Mouse (Mus musculus): ENCODE data around the gene Gpsm1.

The Gpsm1 gene

GRCm38 (mm10) chr2:26311936-26312335 is 3.4 kb upstream of the Gpsm1 start:
- DNase-seq (ENCODE audit: low spot score in 2 of 2): no peak

GRCm38 (mm10) chr2:26312812-26313211 is 2.5 kb upstream of the Gpsm1 start:
- DNase-seq (ENCODE audit: low spot score in 2 of 2): peak; percentile 72 to 80

DNA sequence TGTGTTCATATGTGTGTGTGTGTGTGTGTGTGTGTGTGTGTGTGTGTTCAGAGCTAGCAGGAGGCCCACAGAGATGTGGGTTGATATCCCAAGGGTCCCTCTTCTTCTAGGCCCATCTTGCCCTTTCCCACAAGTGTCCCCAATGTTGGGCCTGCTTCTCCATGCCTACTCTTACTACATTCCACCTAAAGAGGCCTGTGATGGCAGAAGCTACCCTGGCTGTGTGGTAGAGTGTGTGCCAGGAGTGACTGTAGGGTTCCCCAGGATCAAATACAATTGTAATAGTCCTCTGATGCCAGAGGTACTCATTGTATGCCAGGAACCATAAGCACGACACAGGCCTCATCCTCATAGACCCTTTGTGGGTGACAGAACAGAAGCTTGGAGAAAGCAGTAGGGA is 1.9 kb upstream of the Gpsm1 start:
- DNase-seq (ENCODE audit: low spot score in 2 of 2): no peak

DNA sequence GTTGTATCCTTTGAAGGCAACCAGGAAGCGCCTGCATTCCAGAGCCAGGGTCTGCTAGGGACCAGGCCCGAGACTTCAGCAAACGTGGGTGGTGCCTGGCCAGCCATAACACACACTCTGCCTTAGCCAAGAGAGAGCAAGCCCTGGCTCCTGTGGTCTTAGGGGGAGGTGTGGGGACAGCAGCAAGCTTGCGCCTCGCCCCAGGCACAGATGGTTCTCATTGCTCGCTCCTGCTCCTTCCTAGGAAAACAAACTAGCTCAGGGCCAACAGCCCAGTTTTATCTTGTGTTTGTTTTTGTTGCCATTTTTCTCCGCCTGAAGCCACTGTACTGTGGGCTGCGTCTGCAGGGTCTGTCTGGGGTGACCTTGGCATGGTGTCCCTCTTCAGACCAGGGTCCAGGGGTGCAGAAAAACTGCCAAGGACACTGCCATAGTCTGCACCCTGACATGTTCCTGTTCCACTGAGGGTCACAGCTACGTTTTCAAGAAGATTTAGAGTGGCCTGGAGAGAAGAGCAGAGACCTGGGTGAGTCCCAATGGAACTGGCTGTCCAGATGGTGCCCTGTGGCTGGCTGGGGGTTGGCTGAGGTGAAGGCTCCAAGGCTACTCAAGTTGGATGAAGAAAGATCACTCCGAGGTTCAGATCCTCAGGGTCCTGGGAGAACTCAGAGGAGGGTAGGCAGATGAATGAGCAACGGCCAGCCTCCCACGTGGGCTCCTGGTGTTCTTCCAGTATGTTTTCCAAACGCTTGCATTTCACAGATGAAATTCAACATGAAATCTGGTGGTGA is 839 bp upstream of the Gpsm1 start:
- no peak for DNase-seq (ENCODE audit: low spot score in 2 of 2)

DNA sequence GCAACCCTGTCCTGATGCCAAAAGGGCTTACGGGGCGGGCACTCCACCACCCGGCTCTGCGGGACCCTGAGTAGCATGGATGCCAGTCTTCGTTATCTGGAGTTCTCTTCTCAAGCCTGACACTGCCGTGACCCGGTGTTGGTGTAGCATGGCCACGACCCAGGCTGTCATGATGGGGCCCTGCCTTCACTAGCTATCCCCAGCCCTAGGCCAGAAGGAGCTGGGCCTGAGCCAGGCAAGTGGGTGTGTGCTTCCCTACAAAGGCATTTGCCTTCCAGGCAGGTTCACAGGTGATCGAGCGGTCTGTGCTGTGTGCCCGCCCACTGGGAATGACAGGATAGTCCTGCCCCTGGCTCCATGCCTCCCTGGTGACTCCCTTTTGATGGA is 603 bp downstream of the Gpsm1 start:
- no peak for DNase-seq (ENCODE audit: low spot score in 2 of 2)

DNA sequence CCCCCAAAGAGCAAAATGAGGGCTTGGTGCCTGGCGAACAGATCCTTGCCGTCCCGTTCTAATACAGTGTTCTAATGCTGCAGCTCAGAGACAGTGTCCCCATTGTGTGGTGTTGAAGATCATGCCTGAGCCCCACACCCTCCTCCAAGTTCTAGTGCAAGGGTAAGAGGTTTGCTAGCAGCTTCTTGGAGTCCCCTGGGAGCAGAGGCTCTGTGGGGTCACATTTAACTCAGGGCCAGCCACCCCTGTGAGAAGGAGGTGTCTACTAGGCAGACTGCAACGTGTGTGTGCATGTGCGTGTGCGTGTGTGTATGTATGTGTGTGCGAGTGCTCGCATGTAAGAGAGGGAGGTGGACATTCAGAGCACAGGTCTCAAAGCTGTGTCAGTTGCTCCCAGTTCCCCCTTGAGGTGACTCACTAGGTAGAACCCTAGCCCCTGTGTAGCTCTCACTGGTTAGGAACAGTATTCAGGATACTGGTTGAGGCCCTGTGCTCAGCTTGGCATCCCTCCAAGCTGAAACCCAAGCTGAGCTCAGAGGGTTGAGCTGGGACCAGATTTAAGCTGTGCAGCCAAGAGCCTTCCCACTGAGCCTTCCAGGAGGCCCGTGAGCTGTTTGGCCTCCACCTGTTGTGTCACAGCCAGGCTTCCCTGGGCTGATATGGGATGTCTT is 1.4 kb downstream of the Gpsm1 start:
- DNase-seq (ENCODE audit: low spot score in 2 of 2): no peak

- DNase-seq (ENCODE audit: low spot score in 2 of 2): no peak
Observed at GRCm38 (mm10) chr2:26317371-26317770, 2.1 kb downstream of the Gpsm1 start.

DNA sequence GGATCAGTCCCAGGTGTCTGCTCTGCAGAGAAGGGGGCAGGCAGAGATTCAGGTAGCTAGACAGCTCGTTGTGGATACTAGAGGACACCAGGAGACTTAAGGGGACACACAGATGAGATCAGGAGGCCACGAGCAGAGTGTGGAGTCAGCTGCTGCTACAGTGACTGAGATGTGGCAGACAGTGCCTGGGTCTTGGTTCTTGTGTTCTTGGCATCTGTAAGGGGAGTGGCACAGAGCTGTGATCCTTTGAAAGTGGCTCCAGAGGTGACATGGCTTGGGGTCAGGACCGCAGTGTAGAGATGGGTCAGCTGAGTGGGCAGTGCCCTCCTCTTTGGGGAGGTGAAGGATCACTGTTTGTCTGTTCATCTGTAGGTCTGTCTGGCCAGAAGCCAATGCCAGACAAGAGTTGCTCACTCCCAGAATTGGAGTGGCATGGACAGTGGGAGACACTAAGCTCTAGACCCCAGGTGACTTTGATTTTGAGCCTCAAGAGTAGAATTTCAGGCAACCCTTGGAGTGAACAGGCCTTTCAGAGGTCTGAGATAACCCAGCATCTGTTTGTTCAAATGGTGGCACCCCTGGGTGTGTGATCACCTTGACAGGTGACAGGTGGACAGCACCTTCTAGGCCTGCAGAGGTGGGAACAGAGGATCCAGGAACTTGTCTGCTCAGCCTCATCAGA is 2.8 kb downstream of the Gpsm1 start:
- DNase-seq (ENCODE audit: low spot score in 2 of 2): no peak

- no peak for DNase-seq (ENCODE audit: low spot score in 2 of 2)
Observed at GRCm38 (mm10) chr2:26319109-26319508, 3.8 kb downstream of the Gpsm1 start.

DNA sequence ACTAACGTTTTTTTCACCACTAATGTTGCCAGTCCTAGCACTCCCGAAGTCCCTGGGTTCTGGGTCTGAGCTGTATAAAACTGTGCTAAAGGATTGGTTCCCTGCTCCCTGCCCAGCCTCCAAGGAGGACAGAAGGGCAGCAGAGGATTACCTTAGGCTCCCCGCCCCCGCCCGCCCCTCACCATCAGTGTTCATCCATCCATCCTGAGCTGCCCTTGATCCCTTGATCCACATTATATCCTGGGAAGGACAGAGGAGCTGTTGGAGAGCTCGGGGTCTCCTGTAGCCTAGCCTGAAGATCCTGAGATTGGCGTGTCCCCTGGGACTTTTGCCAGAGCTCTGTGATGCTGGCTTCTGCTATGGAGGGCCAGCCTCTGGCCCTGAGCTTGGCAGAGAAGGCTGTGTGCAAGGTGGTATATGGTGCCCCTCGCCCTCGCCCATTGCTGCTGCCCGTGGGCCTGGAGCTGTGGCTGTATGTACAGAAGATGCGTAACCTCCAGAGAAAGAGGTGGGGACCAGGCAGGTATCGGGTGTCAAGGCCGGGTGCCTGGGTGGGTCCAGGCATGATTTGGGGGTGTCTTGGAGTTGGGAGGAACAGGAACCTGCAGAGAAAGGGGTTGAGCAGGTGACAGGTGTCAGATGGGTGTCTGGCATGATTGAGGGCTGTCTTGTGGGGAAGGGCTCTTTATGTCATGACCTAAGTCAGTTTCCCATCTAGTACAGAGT is 4.4 kb downstream of the Gpsm1 start:
- DNase-seq (ENCODE audit: low spot score in 2 of 2): no peak

DNA sequence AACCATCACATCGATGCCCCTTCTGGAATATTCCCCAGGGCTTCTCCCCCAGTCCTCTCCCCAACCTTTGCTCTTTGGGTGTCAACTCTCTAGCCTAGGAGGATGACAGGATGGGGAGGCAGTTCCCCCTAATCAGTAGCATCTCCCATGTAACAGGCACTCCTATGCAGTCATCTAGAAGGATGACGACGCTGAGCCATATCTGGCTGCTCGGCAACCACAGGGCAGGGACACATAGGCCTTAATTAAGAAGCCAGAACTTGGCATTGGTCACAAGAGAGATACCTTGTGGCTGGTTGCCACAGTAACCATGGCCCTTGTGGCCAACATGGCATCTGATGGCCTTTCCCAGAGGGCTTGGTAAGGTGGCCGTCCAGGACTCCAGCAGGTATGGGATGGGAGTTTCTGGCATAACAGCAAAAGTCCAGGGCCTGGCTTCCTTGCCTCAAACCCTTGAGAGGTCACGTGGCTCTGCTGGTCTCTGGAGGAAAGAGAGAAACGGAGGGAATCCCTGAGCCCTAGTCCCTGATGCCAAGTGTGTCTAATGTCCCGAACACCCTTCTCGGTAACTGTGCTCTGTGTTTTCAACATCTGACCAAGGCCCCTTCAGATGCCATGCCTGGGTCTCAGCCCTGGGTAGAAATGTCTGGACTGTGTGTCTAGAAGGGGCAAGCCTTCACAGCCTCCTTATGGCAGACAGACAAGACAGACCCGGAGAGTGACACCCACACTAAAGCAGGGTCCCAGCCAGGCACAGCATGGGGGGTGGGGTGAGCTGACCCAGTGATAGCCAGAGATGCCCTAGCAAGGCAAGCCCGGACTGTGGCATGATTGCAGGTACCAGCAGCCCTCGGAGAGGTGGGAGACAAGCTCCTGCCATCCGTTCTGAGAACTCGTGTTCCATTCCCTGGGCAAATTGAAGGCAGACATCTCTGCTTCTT is 5.2 kb downstream of the Gpsm1 start:
- DNase-seq (ENCODE audit: low spot score in 2 of 2): no peak

DNA sequence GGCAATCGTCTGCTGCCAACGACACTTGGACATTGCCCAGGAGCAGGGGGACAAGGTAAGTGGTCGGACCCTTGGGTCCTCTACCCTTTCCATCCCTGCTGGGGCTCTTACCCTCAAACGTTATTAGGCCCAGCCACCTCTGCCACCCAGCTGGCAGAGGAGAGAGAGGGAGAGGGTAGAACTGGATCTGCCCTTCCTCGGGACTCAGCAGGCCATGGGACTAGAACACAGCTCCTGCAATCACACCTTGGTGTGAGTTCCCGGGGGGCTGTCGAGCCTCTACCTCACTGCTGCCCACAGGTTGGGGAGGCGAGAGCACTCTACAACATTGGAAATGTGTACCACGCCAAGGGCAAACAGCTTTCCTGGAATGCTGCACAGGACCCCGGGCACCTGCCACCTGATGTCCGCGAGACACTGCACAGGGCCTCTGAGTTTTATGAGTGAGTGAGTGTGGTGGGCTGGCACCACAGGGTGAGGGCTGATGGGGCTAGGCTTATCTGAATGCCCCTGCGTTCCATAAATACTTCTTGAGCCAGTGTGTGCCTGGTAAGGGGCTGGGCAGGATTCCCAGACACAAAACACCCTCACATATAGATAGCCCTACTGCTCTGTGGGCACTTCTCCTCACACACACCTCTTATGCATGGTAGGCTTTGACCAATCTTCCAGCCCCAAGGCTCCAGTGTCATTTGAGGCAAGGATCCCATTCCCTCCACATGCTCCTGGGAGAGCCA is 8.4 kb downstream of the Gpsm1 start:
- no peak for DNase-seq (ENCODE audit: low spot score in 2 of 2)

DNA sequence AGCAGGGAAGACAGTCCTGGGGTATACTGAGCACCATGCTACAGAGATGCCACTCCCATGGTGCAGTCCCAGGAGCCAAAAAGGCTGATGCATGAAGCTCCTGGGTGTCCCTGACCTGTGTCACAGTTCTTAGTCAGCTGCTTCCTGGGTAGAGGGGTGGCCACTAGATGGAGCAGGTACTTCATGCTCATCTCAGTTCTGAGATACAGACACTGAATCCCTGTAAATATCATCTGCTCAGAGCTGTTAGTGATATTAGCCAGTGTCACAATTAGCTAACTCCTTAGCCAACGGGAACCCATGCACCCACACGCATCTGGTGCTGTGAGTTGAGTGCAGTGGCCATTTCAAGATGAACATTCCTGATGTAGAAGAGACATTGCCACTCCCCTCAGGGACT is 9.6 kb downstream of the Gpsm1 start:
- no peak for DNase-seq (ENCODE audit: low spot score in 2 of 2)

DNA sequence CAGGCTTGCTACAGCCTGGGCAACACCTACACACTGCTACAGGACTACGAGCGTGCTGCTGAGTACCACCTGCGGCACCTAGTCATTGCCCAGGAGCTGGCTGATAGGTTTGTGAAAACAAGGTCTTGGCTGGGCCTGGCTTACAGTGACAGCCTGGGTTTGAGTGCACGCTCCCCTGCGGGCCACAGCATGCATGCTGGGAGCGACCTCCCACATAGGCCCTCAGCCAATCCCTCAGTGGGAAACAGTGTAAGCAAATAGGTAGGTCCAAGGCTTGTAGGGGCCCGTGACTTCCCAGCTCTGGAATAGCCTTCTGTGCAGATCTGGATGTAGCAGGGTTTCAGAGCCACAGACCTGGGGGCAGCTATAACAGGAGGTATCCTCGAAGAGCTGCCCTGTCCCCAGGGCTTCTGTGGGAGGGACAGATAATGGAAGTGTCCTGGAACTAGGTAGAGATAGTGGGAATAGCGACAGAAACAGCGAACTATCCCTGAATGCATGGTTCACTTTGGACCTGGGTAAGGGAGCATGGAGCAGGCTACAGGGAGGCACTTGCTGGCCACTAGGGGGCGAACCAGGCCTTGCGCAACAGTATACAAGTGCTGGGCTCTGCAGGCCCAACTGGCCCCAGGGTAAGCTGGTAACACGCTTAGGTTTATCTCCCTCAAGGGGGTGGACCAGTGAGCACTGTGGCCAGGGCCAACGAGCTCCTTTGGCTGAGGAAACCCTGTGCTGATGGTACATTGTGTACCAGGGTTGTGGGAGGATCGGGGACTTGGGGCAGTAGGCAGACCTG is 10.3 kb downstream of the Gpsm1 start:
- peak; percentile 34 to 43 for DNase-seq (ENCODE audit: low spot score in 2 of 2)

DNA sequence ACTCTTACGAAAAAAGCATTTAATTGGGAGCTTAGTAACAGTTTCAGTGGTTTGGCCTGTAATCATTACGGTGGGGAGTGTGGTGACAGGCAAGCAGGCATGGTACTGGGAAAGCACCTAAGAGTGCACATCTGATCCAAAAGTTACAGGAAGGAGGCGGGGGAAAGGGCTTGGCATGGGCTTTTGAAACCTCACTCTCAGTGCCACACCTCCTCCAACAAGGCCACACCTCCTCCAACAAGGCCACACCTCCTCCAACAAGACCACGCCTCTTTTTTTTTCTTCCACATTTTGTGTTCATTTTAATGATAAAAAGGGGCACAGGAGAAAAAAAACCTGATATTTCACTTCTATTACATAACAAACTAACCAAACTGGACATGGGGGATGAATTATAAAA is 12.5 kb downstream of the Gpsm1 start:
- peak; percentile 41 to 51 for DNase-seq (ENCODE audit: low spot score in 2 of 2)

DNA sequence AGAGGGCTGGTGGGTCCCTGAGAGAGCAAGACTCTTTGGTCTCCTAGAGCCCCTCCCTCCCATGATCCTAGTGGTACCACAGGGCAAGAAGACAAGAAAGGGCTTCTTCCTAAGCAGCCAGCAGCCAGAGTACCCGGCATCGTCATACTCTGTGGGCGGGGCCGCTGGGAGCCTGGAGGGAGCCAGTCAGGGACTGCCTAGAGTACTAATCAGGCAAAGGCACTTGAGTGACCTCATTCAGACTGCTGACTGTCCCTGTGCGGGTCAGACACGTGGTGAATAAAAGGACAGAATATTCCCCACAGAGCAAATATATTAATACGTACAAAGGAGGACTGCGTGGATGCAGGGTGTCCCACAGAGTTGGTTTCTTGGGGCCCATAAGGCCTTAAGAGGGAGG is 14.1 kb downstream of the Gpsm1 start:
- DNase-seq (ENCODE audit: low spot score in 2 of 2): no peak

DNA sequence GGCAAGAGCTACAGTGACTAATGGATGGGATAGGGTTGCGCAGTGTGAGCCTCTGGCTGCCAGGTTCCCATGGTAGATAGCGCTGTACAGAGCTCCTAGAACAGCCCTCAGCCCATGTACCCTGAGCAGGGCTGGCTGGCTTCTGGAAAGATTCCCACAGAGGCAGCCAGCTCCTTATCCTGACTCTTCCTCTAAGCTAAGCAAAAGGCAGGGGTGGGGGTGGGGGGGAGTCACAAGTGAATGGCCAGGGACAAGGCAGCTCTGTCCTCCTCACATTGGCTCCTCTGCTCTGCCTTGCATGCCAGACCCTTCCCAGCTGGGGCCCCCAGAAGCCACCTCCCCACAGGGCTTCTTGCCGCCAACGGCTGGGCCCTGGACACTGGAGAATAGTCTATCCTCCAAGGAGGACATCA is 14.7 kb downstream of the Gpsm1 start:
- DNase-seq (ENCODE audit: low spot score in 2 of 2): no peak

DNA sequence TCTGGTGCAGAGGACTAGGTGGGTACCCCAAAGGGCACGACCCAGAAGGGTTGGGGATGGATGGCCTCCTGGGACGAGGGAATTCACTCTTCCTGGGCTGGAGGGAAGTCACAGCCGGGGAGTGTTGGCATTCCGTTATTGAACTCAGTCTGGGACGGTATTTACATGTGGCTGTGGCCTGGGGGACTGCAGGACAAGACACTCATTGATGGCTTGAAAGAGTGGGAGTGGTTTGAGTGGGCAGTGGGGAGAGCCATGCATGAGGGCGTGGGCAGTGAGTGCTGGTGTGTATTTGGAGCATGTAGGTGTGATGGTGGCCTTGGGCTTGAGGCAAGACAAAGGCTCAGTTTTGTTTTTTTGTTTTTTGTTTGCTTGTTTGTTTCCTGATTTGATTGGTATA is 15.4 kb downstream of the Gpsm1 start:
- no peak for DNase-seq (ENCODE audit: low spot score in 2 of 2)
